In genomic region chr4:128275586-128275985, GRCm38 (mm10) we compare ENCODE assay signal across 37 mouse cellular contexts. TPM values are rescaled to one million over a fixed set of nuclear protein-coding genes. Genes with fewer than 3 reads are reported as not detected.
A peak's percentile ranks its signal among the peaks of the same experiment; 100 is the strongest.
DNase-seq lines count a peak whose midpoint lies in the region; TF ChIP-seq lines count a peak whose summit lies in the region.
"Had no signal": no experiment of that assay in that cellular context is flagged by ENCODE, and none has a peak within 500 bp of the region (broad histone marks: within the 10 kb centered on the region; RNA-seq: fewer than 3 reads in every experiment).

No protein-coding gene starts in this region.

- DNase-seq in left cerebral cortex, adult 11 months (ENCODE audit: low spot score) = peak; percentile 22
- no peak for DNase-seq in left cerebral cortex, adult 18-20 months (ENCODE audit: low spot score in 2 of 2)
- DNase-seq in right cerebral cortex, adult 18-20 months = peak; percentile 14
- DNase-seq in right cerebral cortex, postnatal 36 days (ENCODE audit: low spot score in 2 of 2) = no peak
- DNase-seq in brain, embryonic 14.5 days (ENCODE audit: low read depth) = peak; percentile 29
- no peak for DNase-seq in kidney, adult 8-10 months
- DNase-seq in layer of hippocampus, postnatal 10 days (ENCODE audit: low spot score in 2 of 2) = no peak
- DNase-seq: adrenal gland, adult 8-10 months; adrenal gland, postnatal 25 days; cerebellum, adult 11 months; cerebellum, adult 8-10 months; cerebellum, postnatal 10 days; cerebellum, postnatal 36 days; embryo, embryonic 11 days; gastrocnemius, adult 2 months; gastrocnemius, postnatal 14 days; heart, adult 11 months had no signal

- TF ChIP-seq POLR2A in brain, embryonic 14.5 days (IDR thresholded peaks at IDR 0.05; ENCODE audit: borderline replicate concordance, extremely low read depth, insufficient read depth, insufficient read length, poor library complexity, severe bottlenecking) = no peak

- TF ChIP-seq CTCF in brain, embryonic 14.5 days (IDR thresholded peaks at IDR 0.05; ENCODE audit: borderline replicate concordance, extremely low read depth, insufficient read depth, insufficient read length) = no peak

RNA-seq across cellular contexts. Expression of gene Hmgb4, which starts 14.8 kb away (rescaled TPM):
- not detected for total RNA-seq in left cerebral cortex, adult 18-20 months (2021)
- polyA plus RNA-seq in brain, embryonic 14.5 days (2012; rRNA removed) = not detected in 2 replicates
- total RNA-seq in layer of hippocampus, postnatal 10 days (2021) = not detected
- total RNA-seq: adrenal gland, adult 8-10 months; adrenal gland, postnatal 25 days; gastrocnemius, adult 2 months; gastrocnemius, postnatal 14 days; gastrocnemius, postnatal 4 days; heart, adult 8-10 months; heart, postnatal 25 days; hematopoietic stem cell, adult 5-6 weeks; hindbrain, postnatal 0 days; MEL had no signal
- polyA plus RNA-seq: activated CD4-positive, CD25-positive, alpha-beta regulatory T cell, adult 4 months; C2C12; CD4-positive, CD25-positive, alpha-beta regulatory T cell, adult 4 months; cortical plate, adult 2 months; embryonic facial prominence, embryonic 10.5 days; embryonic facial prominence, embryonic 13.5 days; erythroblast, embryonic 14.5 days; forebrain, embryonic 12.5 days; forebrain, embryonic 15.5 days; heart, embryonic 11.5 days; heart, embryonic 14.5 days; heart, postnatal 0 days; hindbrain, embryonic 14.5 days; hindbrain, postnatal 0 days; inflammation-experienced regulatory T-cells, adult 6 months had no signal

Comparison
In these comparisons a context has a peak if more than half of its experiments do, and no peak if none do; other contexts are left out.
1. DNase-seq: peak in left cerebral cortex, adult 11 months (single experiment), right cerebral cortex, adult 18-20 months (single experiment) and brain, embryonic 14.5 days (single experiment); none in left cerebral cortex, adult 18-20 months (0 of 2), right cerebral cortex, postnatal 36 days (0 of 2), kidney, adult 8-10 months (0 of 2) and layer of hippocampus, postnatal 10 days (0 of 2).